Mouse (Mus musculus) lung, postnatal 0 days (tissue): Measurements from ENCODE around the gene Igsf8.

Source experiments
- CTCF ChIP-seq: IDR thresholded peaks from 2 replicates; pipeline ENCODE4 v1.5.1; 2016; ENCODE audit warnings: antibody characterized with exemption, mild to moderate bottlenecking
- EP300 ChIP-seq: IDR thresholded peaks from 2 replicates; pipeline ENCODE4 v1.6.1; 2016; ENCODE audit warnings: antibody characterized with exemption, mild to moderate bottlenecking, control low read depth

GRCm38 (mm10) chr1:172324725-172325124 lies 63.3 kb downstream of the Igsf8 start:
- TF ChIP-seq EP300 (no peak), CTCF (peak; percentile 95)
